Mouse (Mus musculus) forebrain, embryonic 16.5 days (tissue): ENCODE measurements at regions not wholly inside any gene's neighbourhood (a gene's known extent, or its start where the extent isn't known, plus 50 kb on each side); places are given as distances from the start of the nearest gene placed in this dataset.
A peak's percentile ranks its signal among the peaks of the same experiment; 100 is the strongest.

Experiments
- ATAC-seq: fragments of 200-750 bp; cut with Nextera tagmentation; 2 replicates; pipeline ENCODE4 v1.8.0; 2017; ENCODE audit warnings: mild to moderate bottlenecking, moderate library complexity
- H3K27ac ChIP-seq: fragments of 300-500 bp; sonication (generic); 2 replicates; pipeline ENCODE4 v1.5.1; 2014; ENCODE audit warnings: low read length, control low read depth
- H3K27me3 ChIP-seq: fragments of 300-500 bp; sonication (generic); replicated peaks from 2 replicates; pipeline ENCODE4 v1.6.1; 2014; ENCODE audit warnings: low read length; ENCODE audit not compliant: control insufficient read depth, insufficient read depth
- H3K36me3 ChIP-seq: fragments of 300-500 bp; sonication (generic); 2 replicates; pipeline ENCODE4 v1.6.1; 2014; ENCODE audit not compliant: control insufficient read depth, insufficient read depth
- H3K4me1 ChIP-seq: fragments of 300-500 bp; sonication (generic); replicated peaks from 2 replicates; pipeline ENCODE4 v1.6.1; 2014; ENCODE audit warnings: low read length; ENCODE audit not compliant: control insufficient read depth, insufficient read depth
- H3K4me2 ChIP-seq: fragments of 300-500 bp; sonication (generic); 2 replicates; pipeline ENCODE4 v1.6.1; 2014; ENCODE audit warnings: mild to moderate bottlenecking, low read length, control low read depth
- H3K4me3 ChIP-seq: fragments of 300-500 bp; sonication (generic); replicated peaks from 2 replicates; pipeline ENCODE4 v1.5.1; 2014; ENCODE audit warnings: mild to moderate bottlenecking, low read length, control low read depth
- H3K9ac ChIP-seq: fragments of 300-500 bp; sonication (generic); replicated peaks from 2 replicates; pipeline ENCODE4 v1.6.1; 2014; ENCODE audit warnings: low read depth, low read length, control low read depth
- H3K9me3 ChIP-seq: fragments of 300-500 bp; sonication (generic); 2 replicates; pipeline ENCODE4 v1.6.1; 2016; ENCODE audit warnings: low read length; ENCODE audit not compliant: control insufficient read depth
- WGBS: fragments of 180-500 bp; shearing (Covaris S2); extraction: QIAGEN DNeasy Blood & Tissue Kit; methylation state at CpG from one replicate; pipeline ENCODE4 v1.1.7; 2014; 5-methylcytosine and 5-hydroxymethylcytosine counted together

GRCm38 (mm10) chr15:62934522-62935189 lies 910.3 kb downstream of the Gsdmc2 start:
- no peak overlapping the region for H3K9ac ChIP-seq
- H3K4me1 ChIP-seq, result no peaks in the 10 kb centered on the region
- no peak overlapping the region for H3K27ac ChIP-seq
- no peak overlapping the region for H3K4me3 ChIP-seq
- ATAC-seq, result no peak
- no peak overlapping the region for H3K4me2 ChIP-seq
- H3K27me3 ChIP-seq, result no peaks in the 10 kb centered on the region
- H3K36me3 ChIP-seq, result no peaks in the 10 kb centered on the region
- H3K9me3 ChIP-seq, result no peaks in the 10 kb centered on the region

GRCm38 (mm10) chr15:62920520-62920919 lies 924.5 kb downstream of the Gsdmc2 start:
- Histone ChIP-seq H3K27ac (no peak overlapping the region), H3K9me3 (no peaks in the 10 kb centered on the region), H3K4me1 (no peaks in the 10 kb centered on the region), H3K4me3 (no peak overlapping the region), H3K4me2 (no peak overlapping the region), H3K27me3 (no peaks in the 10 kb centered on the region), H3K36me3 (no peaks in the 10 kb centered on the region), H3K9ac (no peak overlapping the region)
- WGBS, result 87% methylated on average over 2 of the region's 2 CpGs
- no peak for ATAC-seq

- no peak overlapping the region for H3K4me2 ChIP-seq
- no peaks in the 10 kb centered on the region for H3K36me3 ChIP-seq
- no peak overlapping the region for H3K4me3 ChIP-seq
- no peaks in the 10 kb centered on the region for H3K27me3 ChIP-seq
- no peak overlapping the region for H3K27ac ChIP-seq
- ATAC-seq, result no peak
- H3K4me1 ChIP-seq, result no peaks in the 10 kb centered on the region
- no peaks in the 10 kb centered on the region for H3K9me3 ChIP-seq
- H3K9ac ChIP-seq, result no peak overlapping the region
Observed at GRCm38 (mm10) chr15:62919264-62919663, 925.7 kb downstream of the Gsdmc2 start.

GRCm38 (mm10) chr15:62908379-62908778 lies 936.6 kb downstream of the Gsdmc2 start:
- Histone ChIP-seq H3K9ac (no peak overlapping the region), H3K4me1 (peaks cover 4% of the 10 kb centered on the region), H3K4me2 (no peak overlapping the region), H3K4me3 (no peak overlapping the region), H3K9me3 (no peaks in the 10 kb centered on the region), H3K27me3 (no peaks in the 10 kb centered on the region), H3K36me3 (no peaks in the 10 kb centered on the region), H3K27ac (no peak overlapping the region)
- 71% methylated on average over 4 of the region's 4 CpGs for WGBS
- ATAC-seq, result no peak

GRCm38 (mm10) chr15:62907181-62907580 lies 937.8 kb downstream of the Gsdmc2 start:
- no peaks in the 10 kb centered on the region for H3K9me3 ChIP-seq
- H3K4me3 ChIP-seq, result no peak overlapping the region
- H3K4me2 ChIP-seq, result no peak overlapping the region
- H3K4me1 ChIP-seq, result peaks cover 16% of the 10 kb centered on the region
- no peaks in the 10 kb centered on the region for H3K27me3 ChIP-seq
- H3K9ac ChIP-seq, result no peak overlapping the region
- H3K27ac ChIP-seq, result no peak overlapping the region
- ATAC-seq, result no peak
- no peaks in the 10 kb centered on the region for H3K36me3 ChIP-seq
- 96% methylated on average over 2 of the region's 2 CpGs for WGBS

GRCm38 (mm10) chr15:62903047-62903822 lies 941.7 kb downstream of the Gsdmc2 start:
- Histone ChIP-seq H3K4me3 (no peak overlapping the region), H3K27me3 (no peaks in the 10 kb centered on the region), H3K9ac (no peak overlapping the region), H3K27ac (0 out of 2 replicates have a peak overlapping the region, but pooled peaks have one; percentile 12), H3K4me2 (peak overlapping the region; percentile 3; the same call in 1 of the 2 replicates), H3K4me1 (peaks cover 16% of the 10 kb centered on the region), H3K36me3 (no peaks in the 10 kb centered on the region), H3K9me3 (no peaks in the 10 kb centered on the region)
- WGBS, result 9% methylated on average over 17 of the region's 17 CpGs
- ATAC-seq, result peak; percentile 95

GRCm38 (mm10) chr15:62901955-62902354 lies 943.0 kb downstream of the Gsdmc2 start:
- H3K4me1 ChIP-seq, result peaks cover 16% of the 10 kb centered on the region
- peak; percentile 49 for ATAC-seq
- H3K9ac ChIP-seq, result no peak overlapping the region
- no peak overlapping the region for H3K4me3 ChIP-seq
- H3K4me2 ChIP-seq, result no peak overlapping the region
- H3K36me3 ChIP-seq, result no peaks in the 10 kb centered on the region
- H3K27ac ChIP-seq, result no peak overlapping the region
- no peaks in the 10 kb centered on the region for H3K27me3 ChIP-seq
- H3K9me3 ChIP-seq, result no peaks in the 10 kb centered on the region
- 59% methylated on average over 4 of the region's 4 CpGs for WGBS

- Histone ChIP-seq H3K4me2 (no peak overlapping the region), H3K9me3 (no peaks in the 10 kb centered on the region), H3K36me3 (no peaks in the 10 kb centered on the region), H3K27me3 (no peaks in the 10 kb centered on the region), H3K9ac (no peak overlapping the region), H3K4me1 (no peaks in the 10 kb centered on the region), H3K27ac (no peak overlapping the region), H3K4me3 (no peak overlapping the region)
- WGBS, result 84% methylated on average over 4 of the region's 4 CpGs
- no peak for ATAC-seq
Observed at GRCm38 (mm10) chr15:62889798-62890197, 955.2 kb downstream of the Gsdmc2 start.

GRCm38 (mm10) chr15:62885331-62885730 lies 959.6 kb downstream of the Gsdmc2 start:
- WGBS, result 87% methylated on average over 4 of the region's 4 CpGs
- H3K27me3 ChIP-seq, result no peaks in the 10 kb centered on the region
- H3K9me3 ChIP-seq, result no peaks in the 10 kb centered on the region
- H3K27ac ChIP-seq, result no peak overlapping the region
- H3K9ac ChIP-seq, result no peak overlapping the region
- no peak for ATAC-seq
- H3K4me1 ChIP-seq, result no peaks in the 10 kb centered on the region
- no peaks in the 10 kb centered on the region for H3K36me3 ChIP-seq
- H3K4me3 ChIP-seq, result no peak overlapping the region
- no peak overlapping the region for H3K4me2 ChIP-seq
